Mouse (Mus musculus): ENCODE results near the gene Mgat5.

GRCm38 (mm10) chr1:127380140-127380539 is 175.3 kb downstream of the Mgat5 start:
- TF ChIP-seq GATA1 (IDR thresholded peaks at IDR 0.05; ENCODE audit: borderline replicate concordance, low read length), result no peak
- TF ChIP-seq FLI1 (IDR thresholded peaks at IDR 0.05; ENCODE audit: low read length), result no peak
